Mouse (Mus musculus) hematopoietic stem cell, adult 5-6 weeks (primary cell): ENCODE results near the gene Arhgap30. TPM values are rescaled to one million over a fixed set of nuclear protein-coding genes. Genes with fewer than 3 reads are reported as not detected.

ENCODE experiments used
- ATAC-seq, 2 experiments: fragments of 125-278 bp in 1 of 2; replicated peaks in 1 of 2; 2 replicates each; pipeline ENCODE4 v1.8.0; 2016 to 2017; ENCODE audit warnings: inconsistent platforms in 2 of 2, mild to moderate bottlenecking in 2 of 2, moderate number of reproducible peaks in 2 of 2, low read depth in 1 of 2, moderate TSS enrichment in 1 of 2; ENCODE audit not compliant: low FRiP score in 2 of 2, poor library complexity in 2 of 2, severe bottlenecking in 2 of 2, insufficient read depth in 1 of 2, low TSS enrichment in 1 of 2
- total RNA-seq: library from RNA; stranded (forward); fragments of 172-1452, 232-1000 nt; gene quantifications from 2 replicates; pipeline ENCODE4 v1.2.3, GENCODE M21; 2017

Gene Arhgap30
- total RNA-seq, 1 experiment from 2014 or later: 112 TPM

GRCm38 (mm10) chr1:171442413-171442760 lies 53.6 kb downstream of the Arhgap30 start:
- ATAC-seq: 0 out of 4 replicates have a peak, but pooled peaks of 1 of the 2 experiments have one; percentile 14

GRCm38 (mm10) chr1:171445050-171445449 lies 56.3 kb downstream of the Arhgap30 start:
- no peak for ATAC-seq

- no peak for ATAC-seq
Observed at GRCm38 (mm10) chr1:171446854-171447253, 58.1 kb downstream of the Arhgap30 start.

GRCm38 (mm10) chr1:171447692-171448091 lies 58.9 kb downstream of the Arhgap30 start:
- peak; percentile 12 to 45; a peak in 1 of 4 replicates for ATAC-seq

GRCm38 (mm10) chr1:171450062-171450461 lies 61.3 kb downstream of the Arhgap30 start:
- ATAC-seq: no peak

GRCm38 (mm10) chr1:171451001-171451400 lies 62.2 kb downstream of the Arhgap30 start:
- ATAC-seq: no peak

GRCm38 (mm10) chr1:171452522-171452921 lies 63.8 kb downstream of the Arhgap30 start:
- no peak for ATAC-seq

- ATAC-seq: peak in 1 of 2 experiments; percentile 14; a peak in 1 of 4 replicates
Observed at GRCm38 (mm10) chr1:171452923-171453322, 64.2 kb downstream of the Arhgap30 start.

GRCm38 (mm10) chr1:171454926-171455325 lies 66.2 kb downstream of the Arhgap30 start:
- no peak for ATAC-seq

GRCm38 (mm10) chr1:171457568-171457967 lies 68.8 kb downstream of the Arhgap30 start:
- ATAC-seq: no peak

- ATAC-seq: no peak
Observed at GRCm38 (mm10) chr1:171459791-171460190, 71.0 kb downstream of the Arhgap30 start.

Other genes with a start within 250 kb of the Arhgap30 start
- gene Sdhc, start 238.4 kb upstream of the Arhgap30 start, total RNA-seq: 52.4 and 87.6 TPM in 2 replicates
- not detected in 2 replicates for gene Mpz, start 238.2 kb upstream of the Arhgap30 start, total RNA-seq
- 42.7 and 46.5 TPM in 2 replicates for gene Pcp4l1, start 192.7 kb upstream of the Arhgap30 start, total RNA-seq
- 0.81 and 1.5 TPM in 2 replicates for gene Nr1i3, start 175.0 kb upstream of the Arhgap30 start, total RNA-seq
- 17.5 and 25.0 TPM in 2 replicates for gene Tomm40l, start 166.4 kb upstream of the Arhgap30 start, total RNA-seq
- gene Apoa2, start 163.9 kb upstream of the Arhgap30 start, total RNA-seq: not detected in 2 replicates
- gene Fcer1g, start 154.6 kb upstream of the Arhgap30 start, total RNA-seq: 44.5 and 76.7 TPM in 2 replicates
- 0.25 TPM in 1 of 2 replicates, not detected in the other for gene Adamts4, start 138.5 kb upstream of the Arhgap30 start, total RNA-seq
- 260 and 369 TPM in 2 replicates for gene Ndufs2, start 137.6 kb upstream of the Arhgap30 start, total RNA-seq
- 13.7 and 43.0 TPM in 2 replicates for gene B4galt3, start 118.6 kb upstream of the Arhgap30 start, total RNA-seq
- gene Ppox, start 107.8 kb upstream of the Arhgap30 start, total RNA-seq: 9.5 and 35.5 TPM in 2 replicates
- 26.5 and 31.8 TPM in 2 replicates for gene Usp21, start 101.0 kb upstream of the Arhgap30 start, total RNA-seq
- 56.5 and 92.4 TPM in 2 replicates for gene Ufc1, start 93.9 kb upstream of the Arhgap30 start, total RNA-seq
- 11.0 and 15.8 TPM in 2 replicates for gene Dedd, start 59.8 kb upstream of the Arhgap30 start, total RNA-seq
- gene Nit1, start 43.3 kb upstream of the Arhgap30 start, total RNA-seq: 45.7 and 55.1 TPM in 2 replicates
- gene Pfdn2, start 43.3 kb upstream of the Arhgap30 start, total RNA-seq: 35.8 and 50.2 TPM in 2 replicates
- 3.5 and 5.7 TPM in 2 replicates for gene Klhdc9, start 28.2 kb upstream of the Arhgap30 start, total RNA-seq
- 5.2 and 6.2 TPM in 2 replicates for gene Nectin4, start 18.9 kb upstream of the Arhgap30 start, total RNA-seq
- gene Usf1, start 22.4 kb downstream of the Arhgap30 start, total RNA-seq: 47.0 and 59.5 TPM in 2 replicates
- gene Tstd1, start 29.9 kb downstream of the Arhgap30 start, total RNA-seq: 4.7 and 8.8 TPM in 2 replicates
- 12.1 and 13.4 TPM in 2 replicates for gene F11r, start 48.6 kb downstream of the Arhgap30 start, total RNA-seq
- gene Alyref2, start 114.5 kb downstream of the Arhgap30 start, total RNA-seq: 10.0 and 10.3 TPM in 2 replicates
- not detected in 2 replicates for gene Itln1, start 146.3 kb downstream of the Arhgap30 start, total RNA-seq
- gene Cd244a, start 170.2 kb downstream of the Arhgap30 start, total RNA-seq: 25.9 and 29.0 TPM in 2 replicates
- gene Ly9, start 218.5 kb downstream of the Arhgap30 start, total RNA-seq: 35.9 and 41.0 TPM in 2 replicates